Mouse (Mus musculus) erythroid progenitor cell, adult 5-6 weeks (primary cell): ENCODE measurements around the gene Hsh2d. TPM values are rescaled to one million over a fixed set of nuclear protein-coding genes. Genes with fewer than 3 reads are reported as not detected.

Experiments used
- ATAC-seq: replicated peaks from 2 replicates; pipeline ENCODE4 v1.8.0; 2016; ENCODE audit warnings: moderate number of reproducible peaks, mild to moderate bottlenecking, moderate TSS enrichment, inconsistent platforms; ENCODE audit not compliant: poor library complexity, low FRiP score, severe bottlenecking
- total RNA-seq, 2 experiments: library from RNA; stranded (forward) in 1 of 2; stranded (reverse) in 1 of 2; fragments of 150-400 nt in 1 of 2; fragments of 186-747, 209-891 nt in 1 of 2; gene quantifications; 2 replicates each; pipeline versions ENCODE4 v1.2.3 to v1.2.4; 2015 to 2017; ENCODE audit warnings: low replicate concordance in 2 of 2

The Hsh2d gene
- total RNA-seq, 2 experiments from 2014 or later: 4.6 TPM; not detected in 1

DNA sequence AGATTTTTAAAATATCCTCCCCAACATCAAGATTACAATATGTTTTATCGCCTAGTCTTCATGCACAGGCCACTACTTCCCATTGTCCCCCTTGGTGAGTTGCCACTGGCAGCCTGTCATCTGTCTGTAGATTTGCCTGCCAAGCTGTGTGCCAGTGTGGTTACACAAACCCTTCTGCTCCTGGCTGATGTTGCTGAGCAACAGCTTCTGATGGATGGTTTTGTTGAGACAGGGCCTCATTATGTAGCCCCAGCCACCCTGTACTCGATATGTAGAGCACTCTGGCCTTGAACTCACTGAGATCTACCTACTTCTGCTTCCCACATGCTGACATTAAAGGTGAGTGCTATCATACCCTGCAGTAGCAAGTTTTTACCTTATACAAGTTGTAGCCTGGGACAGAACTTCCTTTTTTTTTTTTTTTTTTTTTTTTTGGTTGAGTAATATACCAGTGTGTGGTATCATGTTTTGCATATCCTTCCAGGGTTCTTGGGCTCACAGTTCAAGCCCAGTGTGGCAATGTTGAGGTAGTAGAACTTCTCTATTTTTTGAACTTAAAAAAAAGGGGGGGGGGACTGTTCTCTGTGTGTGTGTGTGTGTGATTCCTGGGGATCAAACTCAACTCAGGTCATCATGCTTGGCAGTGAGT, 5.8 kb upstream of the Hsh2d start:
- ATAC-seq: no peak

- ATAC-seq: no peak
Measured at GRCm38 (mm10) chr8:72187793-72188331, 1.6 kb upstream of the Hsh2d start.

DNA sequence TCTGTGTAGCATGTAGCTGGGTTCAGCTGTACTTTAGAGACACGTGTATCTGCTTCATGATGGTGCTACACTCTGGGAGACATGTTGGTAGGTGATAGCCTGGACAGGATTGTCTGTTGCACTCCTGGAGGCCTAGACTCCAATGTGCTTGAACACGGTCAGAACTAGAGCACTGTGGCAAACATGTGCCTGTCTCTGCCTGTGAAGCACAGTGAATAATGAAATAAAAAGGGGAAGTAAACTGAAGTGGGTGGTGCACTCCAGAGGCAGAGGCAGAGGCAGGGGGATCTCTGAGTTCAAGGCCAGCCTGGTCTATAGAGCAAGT, 739 bp downstream of the Hsh2d start:
- ATAC-seq: 0 out of 2 replicates have a peak, but pooled peaks have one; percentile 20

DNA sequence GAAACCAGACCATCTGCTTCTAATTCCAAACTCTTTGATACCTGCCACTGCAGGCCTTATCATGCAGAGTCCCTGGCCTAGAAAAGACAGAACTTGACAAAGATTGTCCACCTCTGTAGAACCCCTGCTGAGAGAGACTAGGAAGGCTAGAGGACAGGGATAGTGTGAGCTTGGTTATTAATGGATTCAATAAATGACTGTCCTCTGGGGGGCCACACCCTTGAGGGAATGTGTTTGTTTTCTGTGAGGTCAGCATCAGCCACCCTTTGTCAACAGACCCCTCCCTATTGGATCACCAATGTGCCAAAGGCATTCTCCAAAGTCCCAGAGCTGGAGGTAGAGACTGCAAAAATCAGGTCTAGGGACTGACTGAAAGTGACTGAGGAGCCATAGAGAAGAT, 2.6 kb downstream of the Hsh2d start:
- no peak for ATAC-seq

DNA sequence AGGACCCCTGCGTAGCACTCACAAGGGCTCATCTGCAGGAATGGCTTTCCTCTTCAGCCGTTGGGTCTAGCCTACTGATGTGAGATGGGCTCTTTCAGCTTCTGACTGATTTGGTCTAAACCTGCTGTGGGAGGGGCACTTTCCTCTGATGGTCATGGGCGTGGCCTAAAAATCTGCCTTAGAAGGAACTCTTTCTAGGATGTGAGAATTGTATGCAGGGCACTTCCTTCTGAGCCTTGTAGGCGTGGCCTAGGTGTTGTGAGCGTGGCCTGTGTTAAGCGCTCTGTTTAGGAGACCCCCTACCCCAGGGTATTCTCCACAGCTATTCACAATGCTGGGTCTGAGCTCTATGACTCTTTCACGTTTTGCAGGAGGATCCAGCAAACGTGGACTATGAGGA, 8.6 kb downstream of the Hsh2d start:
- 0 out of 2 replicates have a peak, but pooled peaks have one; percentile 31 for ATAC-seq

GRCm38 (mm10) chr8:72208582-72208981, 19.1 kb downstream of the Hsh2d start:
- no peak for ATAC-seq

GRCm38 (mm10) chr8:72210222-72210621, 20.8 kb downstream of the Hsh2d start:
- ATAC-seq: no peak

- ATAC-seq: no peak
Measured at GRCm38 (mm10) chr8:72210710-72211109, 21.3 kb downstream of the Hsh2d start.

DNA sequence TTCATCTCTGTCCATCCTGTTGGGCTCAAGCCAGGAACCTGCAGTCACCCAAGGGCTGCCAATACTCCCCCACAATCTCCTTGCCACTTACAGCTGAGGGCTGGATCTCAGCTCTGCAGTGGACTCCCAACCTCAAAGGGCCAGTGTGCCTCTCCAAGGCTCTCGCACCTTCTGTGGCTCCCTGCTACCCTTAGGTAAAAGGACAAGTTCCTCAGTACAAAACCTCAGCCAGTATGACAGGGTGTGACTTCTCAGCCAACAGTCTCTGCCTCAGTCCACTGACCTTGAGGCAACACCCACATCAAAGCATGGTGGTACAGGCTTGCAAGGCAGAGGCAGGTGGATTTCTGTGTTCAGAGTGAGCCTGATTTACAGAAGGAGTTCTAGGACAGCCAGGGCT, 22.4 kb downstream of the Hsh2d start:
- no peak for ATAC-seq

GRCm38 (mm10) chr8:72212751-72213150, 23.3 kb downstream of the Hsh2d start, which contains the start of gene Cib3:
TSS of gene Cib3 (minus strand) at chr8:72212837.
- no peak for ATAC-seq

- ATAC-seq: no peak
Measured at GRCm38 (mm10) chr8:72213536-72213935, 24.1 kb downstream of the Hsh2d start, which contains the start of gene Gm11034. TSS of gene Gm11034 (minus strand) at chr8:72213636.

DNA sequence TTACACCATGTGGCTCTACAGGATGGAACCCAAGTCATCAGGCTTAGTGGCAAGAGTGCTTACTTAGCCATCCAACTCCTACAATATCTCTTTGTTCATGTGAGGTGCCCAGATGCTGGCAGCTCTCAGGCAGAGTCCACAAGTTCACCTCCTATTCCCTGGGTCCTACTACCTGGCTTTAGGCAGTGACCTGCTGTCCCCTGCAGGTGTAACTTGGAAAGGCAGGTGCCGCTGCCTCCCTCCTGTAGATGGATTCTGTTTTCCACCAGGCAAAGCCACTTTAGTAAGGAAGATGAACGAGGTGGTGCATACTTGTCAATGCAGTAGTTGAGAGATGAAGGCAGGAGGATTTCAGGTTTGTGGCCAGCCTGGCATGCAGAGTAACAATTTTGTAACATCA, 25.6 kb downstream of the Hsh2d start:
- no peak for ATAC-seq

DNA sequence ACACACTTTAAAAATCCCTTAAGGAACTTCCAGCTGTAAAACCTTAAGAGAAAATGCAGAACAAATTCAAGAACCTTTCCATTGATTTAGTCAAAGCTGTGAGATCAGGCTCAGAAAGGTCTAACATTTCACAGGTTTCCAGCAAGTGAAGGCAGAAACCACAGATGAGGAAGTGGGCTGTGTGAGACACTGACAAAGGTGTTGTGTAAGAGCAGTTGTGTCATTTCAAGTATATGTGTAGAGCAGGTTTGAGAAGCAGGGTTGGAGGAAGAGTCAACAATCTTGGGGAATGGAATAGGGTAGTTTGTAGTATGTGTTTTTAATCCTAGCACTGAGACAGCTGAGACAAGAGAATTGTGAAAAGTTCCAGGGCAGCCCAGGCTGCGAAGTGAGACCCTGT, 26.4 kb downstream of the Hsh2d start:
- ATAC-seq: no peak

GRCm38 (mm10) chr8:72218781-72219540, 29.5 kb downstream of the Hsh2d start:
- ATAC-seq: no peak

GRCm38 (mm10) chr8:72219541-72220363, 30.3 kb downstream of the Hsh2d start, which contains the start of gene Fam32a:
TSS of gene Fam32a (plus strand) at chr8:72219730.
- peak; percentile 98 for ATAC-seq

DNA sequence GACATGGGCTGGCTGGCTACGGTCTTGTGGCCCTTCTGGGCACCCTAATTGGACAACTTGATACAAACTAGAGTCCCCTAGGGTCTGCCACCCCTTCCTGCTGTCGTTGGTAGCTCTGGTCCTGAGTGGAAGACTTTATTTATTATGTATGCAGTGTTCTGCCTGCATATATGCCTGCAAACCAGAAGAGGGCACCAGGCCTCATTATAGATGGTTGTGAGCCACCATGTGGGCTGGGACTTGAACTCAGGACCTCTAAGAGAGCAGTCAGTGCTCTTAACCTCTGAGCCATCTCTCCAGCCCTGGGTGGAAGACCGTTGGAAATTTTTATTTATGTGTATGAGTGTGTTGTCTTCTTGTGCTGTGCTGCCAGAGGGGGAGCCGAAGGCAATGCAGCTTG, 31.3 kb downstream of the Hsh2d start:
- no peak for ATAC-seq

DNA sequence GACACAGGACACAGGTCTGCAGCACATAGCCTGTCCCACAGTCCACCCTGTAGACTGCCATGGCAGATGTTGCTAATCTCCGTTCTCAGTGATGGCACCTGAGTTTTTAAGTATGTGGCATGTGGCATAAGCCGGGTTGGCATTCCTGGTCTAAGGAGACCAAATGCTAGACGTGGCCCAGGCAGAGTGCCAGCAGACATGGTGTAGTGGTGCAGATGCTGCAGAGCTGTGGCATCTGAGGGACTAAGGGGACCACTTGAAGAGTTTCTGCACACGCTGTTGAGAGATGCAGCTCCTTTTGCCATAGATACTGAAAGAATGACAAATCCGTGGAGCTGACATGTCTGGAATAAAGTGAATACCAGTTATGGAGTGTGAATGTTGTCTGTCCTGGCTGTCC, 33.2 kb downstream of the Hsh2d start:
- no peak for ATAC-seq

GRCm38 (mm10) chr8:72239499-72240402, 50.3 kb downstream of the Hsh2d start, which contains the start of gene Ap1m1:
TSS of gene Ap1m1 (plus strand) at chr8:72240018.
- peak; percentile 89 for ATAC-seq

- ATAC-seq: peak; percentile 37
Measured at GRCm38 (mm10) chr8:72240403-72240763, 50.9 kb downstream of the Hsh2d start.
